Mouse (Mus musculus) heart, embryonic 13.5 days (tissue): ENCODE data around the gene Gpr55. TPM values are rescaled to one million over a fixed set of nuclear protein-coding genes. Genes with fewer than 3 reads are reported as not detected.

ENCODE experiments used
- ATAC-seq: fragments of 200-750 bp; cut with Nextera tagmentation; 2 replicates; pipeline ENCODE4 v1.8.0; 2017; ENCODE audit warnings: moderate TSS enrichment; ENCODE audit not compliant: insufficient number of reproducible peaks, low FRiP score, low TSS enrichment; ENCODE audit errors: extremely low read depth
- H3K27ac ChIP-seq: fragments of 300-500 bp; sonication (generic); replicated peaks from 2 replicates; pipeline ENCODE4 v1.5.1; 2015; ENCODE audit warnings: moderate library complexity, mild to moderate bottlenecking, inconsistent platforms
- H3K27me3 ChIP-seq: fragments of 300-500 bp; sonication (generic); replicated peaks from 2 replicates; pipeline ENCODE4 v1.6.1; 2015; ENCODE audit warnings: mild to moderate bottlenecking, inconsistent platforms
- H3K36me3 ChIP-seq: fragments of 300-500 bp; sonication (generic); 2 replicates; pipeline ENCODE4 v1.6.1; 2015; ENCODE audit warnings: mild to moderate bottlenecking, inconsistent platforms
- H3K4me1 ChIP-seq: fragments of 300-500 bp; sonication (generic); 2 replicates; pipeline ENCODE4 v1.6.1; 2015; ENCODE audit warnings: inconsistent platforms
- H3K4me2 ChIP-seq: fragments of 300-500 bp; sonication (generic); 2 replicates; pipeline ENCODE4 v1.6.1; 2015; ENCODE audit warnings: inconsistent platforms, mild to moderate bottlenecking, moderate library complexity
- H3K4me3 ChIP-seq: fragments of 300-500 bp; sonication (generic); 2 replicates; pipeline ENCODE4 v1.5.1; 2015; ENCODE audit warnings: moderate library complexity, mild to moderate bottlenecking, inconsistent platforms
- H3K9ac ChIP-seq: fragments of 300-500 bp; sonication (generic); 2 replicates; pipeline ENCODE4 v1.6.1; 2015; ENCODE audit warnings: inconsistent platforms, mild to moderate bottlenecking, moderate library complexity
- H3K9me3 ChIP-seq: fragments of 300-500 bp; sonication (generic); 2 replicates; pipeline ENCODE4 v1.6.1; 2016; ENCODE audit warnings: inconsistent platforms
- WGBS: fragments of 180-500 bp; shearing (Covaris S2); methylation state at CpG from one replicate; pipeline ENCODE4 v1.1.7; 2015; ENCODE audit warnings: mixed read lengths; 5-methylcytosine and 5-hydroxymethylcytosine counted together
- polyA plus RNA-seq: library from polyadenylated mRNA; unstranded; fragments of >200 nt; fragmentation: Nextera tagmentation; extraction: Ambion mirVana; gene quantifications from 2 replicates; pipeline ENCODE4 v1.2.1, GENCODE M21; 2015

Gpr55 gene
- polyA plus RNA-seq, 1 experiment from 2014 or later: 0.04 TPM

DNA sequence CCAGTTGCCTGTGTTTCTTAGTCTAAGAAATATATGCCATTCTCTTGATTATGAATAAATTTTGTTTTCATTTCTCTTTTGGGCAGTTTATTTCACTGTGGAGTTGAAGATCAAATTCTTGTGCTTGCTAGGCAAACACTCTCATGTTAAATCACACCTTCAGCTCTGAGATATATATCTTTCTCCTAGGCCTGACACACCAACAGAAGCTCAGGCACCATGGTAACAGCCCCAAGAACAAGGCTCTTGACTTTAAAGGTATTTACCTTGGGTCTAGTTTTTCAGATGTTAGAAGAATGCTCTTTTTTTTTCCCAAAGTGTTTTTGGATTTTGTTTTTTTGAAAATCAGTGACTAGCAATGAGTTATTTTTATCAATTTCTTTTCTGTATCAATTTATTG is 44.9 kb downstream of the Gpr55 start:
- Histone ChIP-seq H3K27ac (no peak overlapping the region), H3K36me3 (peaks cover 8% of the 10 kb centered on the region), H3K27me3 (no peaks in the 10 kb centered on the region), H3K4me1 (peaks cover 4% of the 10 kb centered on the region; the same call in 1 of the 2 replicates), H3K4me3 (no peak overlapping the region), H3K9me3 (no peaks in the 10 kb centered on the region), H3K4me2 (no peak overlapping the region), H3K9ac (no peak overlapping the region)
- no peak for ATAC-seq

GRCm38 (mm10) chr1:85913078-85913755 is 47.6 kb downstream of the Gpr55 start:
- Histone ChIP-seq H3K4me2 (no peak overlapping the region), H3K36me3 (peaks cover 20% of the 10 kb centered on the region), H3K27ac (no peak overlapping the region), H3K9ac (no peak overlapping the region), H3K9me3 (no peaks in the 10 kb centered on the region), H3K27me3 (no peaks in the 10 kb centered on the region), H3K4me1 (peaks cover 12% of the 10 kb centered on the region), H3K4me3 (no peak overlapping the region)
- ATAC-seq: no peak
- 77% methylated on average over 7 of the region's 7 CpGs for WGBS

DNA sequence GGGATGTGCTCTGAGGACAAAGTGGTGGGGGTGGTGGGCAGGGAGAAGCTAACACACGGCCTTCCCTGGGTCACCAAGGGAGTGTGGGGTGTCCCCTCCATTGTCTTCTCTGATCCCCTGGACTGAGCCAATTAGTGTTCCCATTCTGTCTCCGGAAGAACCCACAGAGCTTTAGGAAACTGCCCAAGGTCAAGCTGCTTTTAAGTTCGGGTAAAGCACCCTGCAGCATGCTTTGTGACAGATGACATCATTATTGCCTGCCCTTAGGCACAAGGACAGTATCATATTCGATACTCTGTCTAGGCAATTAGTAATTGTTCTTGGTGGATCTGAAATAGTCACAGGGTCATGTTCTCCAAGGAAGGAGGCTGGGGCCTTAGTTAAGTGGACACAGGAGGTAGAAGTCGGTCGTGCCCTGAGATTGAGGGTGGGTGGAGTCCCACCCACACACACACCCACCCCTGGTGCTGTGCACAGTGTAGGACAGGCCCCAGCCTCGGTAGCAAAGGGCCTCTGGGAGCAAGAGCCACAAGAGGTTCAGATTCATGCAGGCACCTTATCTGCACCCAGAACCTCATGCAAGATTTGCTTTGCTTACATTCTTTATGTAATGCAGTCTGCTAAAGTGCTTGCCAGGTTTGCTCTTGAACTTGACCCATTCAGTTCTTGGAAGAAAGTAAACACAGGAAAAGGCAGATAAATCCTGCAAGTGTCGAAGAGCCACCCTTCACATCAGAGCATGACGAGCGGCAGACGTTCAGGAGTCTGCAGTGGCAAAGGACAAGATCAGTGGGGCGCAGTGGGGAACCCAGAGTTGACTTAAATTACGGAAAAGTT is 51.8 kb downstream of the Gpr55 start:
- peaks cover 46% of the 10 kb centered on the region for H3K4me1 ChIP-seq
- no peaks in the 10 kb centered on the region for H3K9me3 ChIP-seq
- peak overlapping the region; percentile 62 for H3K27ac ChIP-seq
- peak overlapping the region; percentile 11; the same call in 1 of the 2 replicates for H3K9ac ChIP-seq
- H3K27me3 ChIP-seq: no peaks in the 10 kb centered on the region
- peaks cover 62% of the 10 kb centered on the region for H3K36me3 ChIP-seq
- WGBS: 38% methylated on average over 13 of the region's 13 CpGs
- no peak for ATAC-seq
- no peak overlapping the region for H3K4me2 ChIP-seq
- H3K4me3 ChIP-seq: no peak overlapping the region

DNA sequence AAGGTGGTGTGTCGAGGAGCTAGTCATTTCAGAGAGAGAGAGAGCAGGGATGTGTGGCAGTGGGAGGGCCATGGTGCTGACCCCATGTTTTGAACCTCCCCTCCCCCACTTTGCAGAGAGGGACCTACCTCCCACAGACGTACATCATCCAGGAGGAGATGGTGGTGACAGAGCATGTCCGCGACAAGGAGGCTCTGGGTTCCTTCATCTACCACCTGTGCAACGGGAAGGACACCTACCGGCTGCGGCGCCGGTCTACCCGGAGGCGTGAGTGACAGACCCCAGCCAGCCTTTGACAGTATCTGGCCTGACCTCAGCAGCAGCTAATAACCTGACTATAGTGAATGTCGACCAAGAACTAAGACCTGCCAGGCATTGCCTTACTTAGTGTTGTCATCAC is 53.9 kb downstream of the Gpr55 start:
- WGBS: 37% methylated on average over 12 of the region's 12 CpGs
- peaks cover 77% of the 10 kb centered on the region for H3K36me3 ChIP-seq
- peak; percentile 41; the same call in 1 of the 2 replicates for ATAC-seq
- H3K4me1 ChIP-seq: peaks cover 60% of the 10 kb centered on the region
- H3K4me3 ChIP-seq: no peak overlapping the region
- H3K9me3 ChIP-seq: no peaks in the 10 kb centered on the region
- peak overlapping the region; percentile 58 for H3K27ac ChIP-seq
- H3K9ac ChIP-seq: no peak overlapping the region
- no peaks in the 10 kb centered on the region for H3K27me3 ChIP-seq
- H3K4me2 ChIP-seq: no peak overlapping the region

GRCm38 (mm10) chr1:85902108-85902561 is 58.7 kb downstream of the Gpr55 start:
- Histone ChIP-seq H3K27ac (peak overlapping the region; percentile 79), H3K36me3 (peaks cover 46% of the 10 kb centered on the region), H3K9ac (no peak overlapping the region), H3K4me3 (no peak overlapping the region), H3K4me1 (peaks cover 85% of the 10 kb centered on the region), H3K9me3 (no peaks in the 10 kb centered on the region), H3K4me2 (peak overlapping the region; percentile 44), H3K27me3 (no peaks in the 10 kb centered on the region)
- WGBS: 16% methylated on average over 7 of the region's 7 CpGs
- ATAC-seq: no peak

- 27% methylated on average over 3 of the region's 3 CpGs for WGBS
- H3K4me1 ChIP-seq: peaks cover 85% of the 10 kb centered on the region
- no peak overlapping the region for H3K4me3 ChIP-seq
- peak; percentile 16; the same call in 1 of the 2 replicates for ATAC-seq
- H3K27me3 ChIP-seq: no peaks in the 10 kb centered on the region
- peak overlapping the region; percentile 44 for H3K4me2 ChIP-seq
- no peak overlapping the region; the same call in 1 of the 2 replicates for H3K9ac ChIP-seq
- H3K27ac ChIP-seq: peak overlapping the region; percentile 79
- peaks cover 41% of the 10 kb centered on the region for H3K36me3 ChIP-seq
- H3K9me3 ChIP-seq: no peaks in the 10 kb centered on the region
Measured at GRCm38 (mm10) chr1:85901516-85902107, 59.2 kb downstream of the Gpr55 start.

DNA sequence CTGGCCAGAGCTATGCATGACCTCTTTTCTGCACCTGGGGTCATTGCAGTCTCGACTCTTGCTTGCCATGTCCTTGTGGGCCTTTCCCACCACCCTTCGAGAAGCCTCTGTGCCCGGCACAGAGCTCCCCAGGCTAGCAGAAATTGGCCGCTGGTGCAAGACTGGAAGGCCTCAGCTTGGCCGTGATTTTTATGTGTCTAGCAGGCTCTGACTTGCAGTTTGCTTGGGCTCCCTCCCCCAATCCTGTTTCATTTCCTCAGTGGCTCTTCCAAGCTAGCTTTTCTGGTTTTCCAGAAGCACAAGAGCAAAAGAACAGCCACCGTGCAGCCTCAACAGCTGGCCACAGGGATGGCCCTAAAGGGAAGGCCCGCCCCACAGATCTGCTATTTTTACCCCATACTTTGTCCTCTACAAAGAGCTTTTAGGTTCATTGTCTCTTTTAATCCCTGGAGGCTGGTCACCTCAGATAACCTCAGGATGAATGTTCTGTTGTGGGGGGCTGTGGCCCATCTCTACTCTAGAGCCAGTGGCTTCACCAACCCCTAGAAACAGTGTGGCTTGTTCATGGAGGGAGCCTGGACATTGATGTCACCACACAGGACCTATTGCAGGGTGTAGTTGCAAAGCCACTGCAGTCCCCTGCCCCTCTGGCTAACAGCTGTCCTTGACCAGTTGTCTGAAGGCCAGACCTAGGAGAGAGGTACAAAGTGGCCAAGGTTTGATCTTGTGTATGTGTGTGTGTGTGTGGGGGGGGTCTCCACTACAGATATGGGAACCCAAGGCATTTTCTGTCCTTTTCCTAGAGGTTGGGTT is 60.1 kb downstream of the Gpr55 start:
- no peaks in the 10 kb centered on the region for H3K27me3 ChIP-seq
- H3K27ac ChIP-seq: peak overlapping the region; percentile 79
- H3K4me1 ChIP-seq: peaks cover 85% of the 10 kb centered on the region
- ATAC-seq: no peak
- H3K9ac ChIP-seq: peak overlapping the region; percentile 61; the same call in 1 of the 2 replicates
- no peaks in the 10 kb centered on the region for H3K9me3 ChIP-seq
- H3K4me3 ChIP-seq: no peak overlapping the region
- H3K36me3 ChIP-seq: peaks cover 32% of the 10 kb centered on the region
- WGBS: 48% methylated on average over 7 of the region's 7 CpGs
- peak overlapping the region; percentile 33 for H3K4me2 ChIP-seq

DNA sequence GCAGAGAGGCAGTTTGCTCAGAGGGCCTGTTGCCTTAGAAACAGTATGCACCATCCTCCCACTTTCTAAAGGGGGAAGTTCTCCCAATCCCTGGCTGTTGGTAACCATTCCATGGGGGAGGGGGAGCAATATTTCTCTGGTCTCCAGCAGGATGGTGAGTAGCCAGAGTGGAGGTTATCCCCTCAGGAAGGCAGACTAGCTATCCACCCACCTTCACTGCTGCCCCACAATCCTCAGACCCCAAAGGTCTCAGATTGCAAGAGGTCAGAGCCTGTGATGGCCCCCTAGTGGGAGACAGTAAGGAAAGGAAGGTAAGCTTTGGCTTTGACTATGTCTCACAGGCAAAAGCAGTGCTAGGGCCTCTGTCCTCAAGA is 61.4 kb downstream of the Gpr55 start:
- Histone ChIP-seq H3K27me3 (no peaks in the 10 kb centered on the region), H3K36me3 (peaks cover 19% of the 10 kb centered on the region), H3K4me3 (no peak overlapping the region), H3K4me1 (peaks cover 81% of the 10 kb centered on the region), H3K4me2 (0 out of 2 replicates have a peak overlapping the region, but pooled peaks have one; percentile 1), H3K9me3 (no peaks in the 10 kb centered on the region), H3K27ac (peak overlapping the region; percentile 38), H3K9ac (peak overlapping the region; percentile 52; the same call in 1 of the 2 replicates)
- ATAC-seq: no peak

GRCm38 (mm10) chr1:85898761-85899387 is 61.9 kb downstream of the Gpr55 start:
- Histone ChIP-seq H3K4me2 (peak overlapping the region; percentile 86), H3K9me3 (no peaks in the 10 kb centered on the region), H3K36me3 (peaks cover 14% of the 10 kb centered on the region), H3K27me3 (no peaks in the 10 kb centered on the region), H3K4me3 (no peak overlapping the region), H3K9ac (peak overlapping the region; percentile 95), H3K4me1 (peaks cover 84% of the 10 kb centered on the region), H3K27ac (peak overlapping the region; percentile 90)
- WGBS: 59% methylated on average over 12 of the region's 12 CpGs
- ATAC-seq: no peak

DNA sequence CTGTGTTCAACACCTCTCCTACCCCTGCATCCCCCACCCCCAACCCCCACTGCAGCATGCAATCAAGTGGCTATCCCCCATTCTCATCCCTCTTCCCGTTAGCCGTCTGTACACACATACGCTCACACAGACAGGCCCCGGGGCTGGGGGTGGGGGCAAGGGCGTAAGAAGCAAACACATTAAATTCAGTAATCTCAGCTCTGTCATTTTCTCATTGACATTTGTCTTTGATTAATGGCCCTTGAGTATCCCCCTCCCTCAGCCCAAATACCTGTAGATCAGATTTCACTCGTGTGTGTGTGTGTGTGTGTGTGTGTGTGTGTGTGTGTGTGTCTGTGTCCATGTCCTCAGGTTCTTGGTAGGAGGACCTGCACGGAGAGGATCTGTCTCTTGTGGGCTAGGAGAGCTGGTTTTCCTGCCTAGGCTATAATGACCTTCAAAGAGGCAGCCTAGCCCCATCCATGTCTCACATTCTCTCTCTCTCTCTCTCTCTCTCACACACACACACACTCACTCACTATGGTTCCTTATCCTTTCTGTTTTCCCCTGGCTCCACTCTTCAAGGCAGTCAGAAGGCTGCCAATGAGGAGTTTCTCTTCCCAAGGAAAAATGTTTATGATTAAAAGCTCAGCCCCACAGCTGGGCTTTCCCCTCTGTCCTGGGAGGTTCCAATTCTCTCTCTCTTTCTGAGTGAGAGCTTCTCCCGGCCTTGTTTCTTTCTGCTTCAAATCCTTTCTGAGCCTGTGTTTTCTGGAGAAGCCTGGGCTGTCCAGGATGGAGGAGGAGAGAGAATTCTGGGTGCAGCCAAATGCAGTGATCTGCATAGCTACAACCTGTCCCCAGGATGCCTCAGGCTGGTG is 62.7 kb downstream of the Gpr55 start:
- Histone ChIP-seq H3K4me2 (peak overlapping the region; percentile 86), H3K36me3 (peaks cover 6% of the 10 kb centered on the region), H3K4me3 (no peak overlapping the region), H3K4me1 (peaks cover 85% of the 10 kb centered on the region), H3K9me3 (no peaks in the 10 kb centered on the region), H3K9ac (peak overlapping the region; percentile 95), H3K27ac (peak overlapping the region; percentile 90), H3K27me3 (no peaks in the 10 kb centered on the region)
- no peak for ATAC-seq
- 46% methylated on average over 8 of the region's 8 CpGs for WGBS
